Mouse (Mus musculus) gonadal fat pad, adult 2 months (tissue): ENCODE results near the gene Cryl1. TPM values are rescaled to one million over a fixed set of nuclear protein-coding genes. Genes with fewer than 3 reads are reported as not detected.

Source experiments
- DNase-seq: peaks from one replicate; pipeline ENCODE4 v3.0.0-alpha.2; 2012; ENCODE audit warnings: low read depth
- polyA plus RNA-seq: library from polyadenylated mRNA; depleted of rRNA; stranded (reverse); fragments of >200 nt; gene quantifications from 2 replicates; pipeline ENCODE4 v1.2.3, GENCODE M21; 2012

The Cryl1 gene
- polyA plus RNA-seq, 1 experiment = 70.3 TPM

- DNase-seq = peak; percentile 88
Measured at GRCm38 (mm10) chr14:57318812-57319211, 79.5 kb downstream of the Cryl1 start.

DNA sequence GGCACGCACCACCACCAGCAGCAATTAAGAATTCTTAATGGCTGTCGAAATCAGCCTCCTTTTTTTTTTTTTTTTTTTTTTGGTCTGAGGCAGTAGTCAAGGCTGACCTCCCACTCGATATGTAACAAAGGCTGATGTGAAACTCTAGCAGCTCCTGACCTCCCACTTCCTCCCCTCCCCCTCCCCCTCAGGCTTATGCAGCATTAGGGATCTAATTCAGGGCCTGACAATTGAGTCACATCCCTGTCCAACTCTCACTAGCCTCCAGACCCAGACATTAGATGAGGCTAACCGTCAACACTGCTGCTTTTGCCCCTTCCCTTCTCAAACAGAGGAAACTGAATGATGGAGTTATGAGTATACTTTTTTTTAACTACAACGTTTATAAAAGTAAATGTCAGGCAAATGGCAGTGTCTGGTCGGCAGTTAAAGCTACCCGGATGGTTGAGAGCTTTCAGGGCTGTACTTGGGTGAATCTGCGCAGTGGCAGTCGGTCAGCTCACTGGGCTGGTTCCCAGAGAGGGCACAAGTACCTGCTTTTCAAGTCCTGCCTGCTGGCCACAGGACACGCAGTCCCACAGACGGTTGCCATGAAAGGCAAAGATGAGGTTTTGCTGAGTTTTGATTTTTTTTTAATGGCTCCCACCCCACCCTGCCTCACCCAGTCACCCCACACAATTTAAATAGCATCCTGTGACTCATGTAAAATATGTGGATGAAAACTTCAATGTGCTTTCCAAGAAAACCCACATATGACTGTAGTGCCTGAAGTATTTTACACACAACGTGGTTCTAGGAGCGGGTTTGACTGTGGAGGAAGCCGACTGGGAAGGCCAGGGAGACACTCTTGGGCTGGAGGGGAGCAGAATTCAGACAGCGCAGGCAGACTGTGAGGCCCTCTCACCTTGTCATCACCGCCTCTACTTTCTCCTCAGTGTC, 81.4 kb downstream of the Cryl1 start:
- DNase-seq = peak; percentile 78

DNA sequence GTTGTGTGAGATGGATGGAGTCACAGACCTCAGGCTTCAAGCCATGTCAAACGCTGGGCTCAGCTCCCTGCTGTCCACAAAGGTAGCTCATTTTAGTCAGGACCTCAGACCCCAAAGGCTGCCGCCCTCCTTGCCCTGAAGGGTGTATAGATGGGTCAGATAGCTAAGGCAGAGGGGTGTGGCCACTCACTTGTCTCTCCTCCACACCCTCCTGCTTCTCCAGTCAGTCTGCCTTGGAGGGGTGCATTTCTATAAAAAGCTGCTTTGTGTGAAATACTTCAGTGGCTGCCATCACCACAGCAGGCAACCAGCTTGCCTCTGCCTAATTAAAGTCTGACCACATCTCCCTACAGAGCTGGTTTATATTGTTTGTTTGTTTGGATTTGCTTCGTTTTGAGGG, 82.4 kb downstream of the Cryl1 start:
- no peak for DNase-seq

GRCm38 (mm10) chr14:57315551-57315950, 82.8 kb downstream of the Cryl1 start:
- no peak for DNase-seq

GRCm38 (mm10) chr14:57301600-57302230, 96.6 kb downstream of the Cryl1 start:
- no peak for DNase-seq

DNA sequence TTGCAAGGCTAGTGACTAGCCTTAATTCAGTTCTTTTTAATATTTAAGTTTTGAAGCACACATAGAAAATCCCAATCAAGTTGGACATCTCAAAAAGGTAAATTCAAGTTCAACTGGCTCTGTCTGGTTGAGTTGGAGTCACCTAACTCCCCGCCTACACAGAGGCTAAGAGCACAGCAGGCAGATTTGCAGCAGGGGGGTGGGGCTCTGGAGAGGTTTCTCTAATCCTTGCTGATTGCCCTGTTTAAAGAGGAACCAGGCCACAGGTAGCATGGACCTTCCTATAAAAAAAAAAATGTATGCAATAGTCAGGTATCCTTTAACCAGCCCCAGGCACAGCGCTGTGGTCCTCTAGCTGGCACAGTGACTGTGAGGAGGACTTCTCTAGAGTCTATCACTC, 97.8 kb downstream of the Cryl1 start:
- peak; percentile 73 for DNase-seq

GRCm38 (mm10) chr14:57297672-57298071, 100.7 kb downstream of the Cryl1 start:
- DNase-seq = peak; percentile 91

DNA sequence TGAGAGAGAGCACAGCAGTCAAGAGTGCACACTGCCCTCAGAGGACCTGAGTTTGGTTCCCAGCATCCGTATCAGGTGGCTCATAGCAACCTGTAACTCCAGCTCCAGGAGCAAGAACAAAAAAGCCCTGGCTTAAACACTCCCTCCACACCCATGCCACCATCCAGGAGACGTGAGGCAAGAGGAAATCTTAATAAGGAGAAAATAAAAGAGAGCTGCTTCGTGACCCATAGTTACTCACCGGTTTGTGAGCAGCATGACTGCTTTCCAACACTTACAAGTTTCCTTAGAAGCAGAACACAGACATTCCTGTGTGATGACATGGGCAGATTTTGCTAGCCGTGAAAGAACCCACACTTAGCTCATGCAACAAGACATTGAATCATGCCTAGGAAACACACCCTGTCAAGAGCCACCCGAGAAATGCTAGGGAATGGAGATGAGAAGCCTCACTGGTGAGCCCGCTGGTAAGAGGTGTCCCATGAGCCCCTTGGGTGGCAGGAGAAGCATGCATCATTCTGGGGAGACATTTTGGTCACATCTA, 106.9 kb downstream of the Cryl1 start:
- no peak for DNase-seq

- no peak for DNase-seq
Measured at GRCm38 (mm10) chr14:57289105-57289504, 109.2 kb downstream of the Cryl1 start.

- no peak for DNase-seq
Measured at GRCm38 (mm10) chr14:57283816-57284215, 114.5 kb downstream of the Cryl1 start.

GRCm38 (mm10) chr14:57282591-57282990, 115.7 kb downstream of the Cryl1 start:
- DNase-seq = no peak

GRCm38 (mm10) chr14:57280835-57281234, 117.5 kb downstream of the Cryl1 start:
- DNase-seq = no peak

- no peak for DNase-seq
Measured at GRCm38 (mm10) chr14:57276481-57277012, 121.8 kb downstream of the Cryl1 start.

- DNase-seq = no peak
Measured at GRCm38 (mm10) chr14:57272341-57272740, 126.0 kb downstream of the Cryl1 start.

GRCm38 (mm10) chr14:57271861-57272260, 126.5 kb downstream of the Cryl1 start:
- no peak for DNase-seq

DNA sequence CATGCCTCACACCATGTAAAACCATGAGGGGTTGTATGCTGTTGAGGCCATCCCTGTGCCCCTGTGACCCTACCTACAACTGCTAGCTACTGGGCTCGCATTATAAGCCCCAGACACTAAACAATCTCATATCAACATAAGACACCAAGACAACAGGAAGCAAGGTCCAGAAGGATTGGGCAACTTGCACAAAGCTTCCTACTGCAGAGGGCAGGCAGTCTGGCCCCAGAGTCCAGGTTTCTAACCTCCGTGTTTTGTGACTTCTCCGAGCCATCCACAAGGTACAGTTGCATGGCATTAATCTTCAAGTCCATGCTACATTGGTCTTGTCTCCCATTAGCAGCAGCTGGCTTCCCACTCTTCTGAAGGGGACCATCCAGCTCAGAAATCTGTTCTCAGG, 129.4 kb downstream of the Cryl1 start:
- DNase-seq = no peak

- no peak for DNase-seq
Measured at GRCm38 (mm10) chr14:57268344-57268743, 130.0 kb downstream of the Cryl1 start.

- DNase-seq = no peak
Measured at GRCm38 (mm10) chr14:57263943-57264342, 134.4 kb downstream of the Cryl1 start.

- no peak for DNase-seq
Measured at GRCm38 (mm10) chr14:57259341-57259740, 139.0 kb downstream of the Cryl1 start.

DNA sequence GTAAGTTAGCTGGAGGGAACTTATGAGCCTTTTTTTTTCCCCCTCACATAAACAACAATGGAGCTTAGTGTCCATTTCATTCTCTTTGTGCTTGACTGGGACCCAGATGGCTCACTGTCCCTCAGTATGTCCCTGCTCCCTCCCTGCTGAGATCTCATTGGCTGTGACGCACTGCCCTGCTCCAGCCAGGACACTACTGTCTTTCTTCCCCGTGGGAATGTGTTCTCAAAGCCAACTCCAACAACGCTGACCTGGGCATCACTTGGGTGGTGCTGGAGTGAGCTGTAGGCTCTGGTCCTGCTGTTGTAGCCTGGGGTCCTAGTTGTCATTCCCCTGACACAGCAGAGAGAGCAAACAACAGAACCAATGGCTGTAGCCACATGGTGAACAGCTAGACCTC, 149.7 kb downstream of the Cryl1 start:
- no peak for DNase-seq

GRCm38 (mm10) chr14:57246575-57246974, 151.8 kb downstream of the Cryl1 start:
- DNase-seq = no peak

DNA sequence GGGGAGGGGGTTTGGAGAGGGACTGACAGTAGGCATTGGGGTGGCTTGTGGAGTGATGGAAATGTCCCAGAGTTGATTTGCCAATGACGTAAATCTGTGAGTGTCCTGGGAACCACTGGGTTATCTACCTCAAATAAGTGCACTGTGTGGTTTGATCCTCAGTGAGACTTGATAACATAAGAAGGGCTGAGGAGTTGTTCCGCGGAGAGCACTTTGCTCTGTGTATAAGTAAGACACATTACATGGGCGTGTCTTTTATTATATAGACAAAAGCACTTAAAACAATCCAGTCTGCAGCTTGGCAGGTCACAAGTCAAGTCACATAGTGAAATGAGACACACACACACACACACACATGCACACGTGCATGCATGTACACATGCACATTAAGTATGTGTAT, 155.4 kb downstream of the Cryl1 start:
- no peak for DNase-seq

GRCm38 (mm10) chr14:57235276-57235675, 163.1 kb downstream of the Cryl1 start:
- no peak for DNase-seq
